Mouse (Mus musculus): ENCODE results near the gene Bpi. TPM values are rescaled to one million over a fixed set of nuclear protein-coding genes. Genes with fewer than 3 reads are reported as not detected.

The Bpi gene
- polyA plus RNA-seq, 1 experiment from 2014 or later: not detected

DNA sequence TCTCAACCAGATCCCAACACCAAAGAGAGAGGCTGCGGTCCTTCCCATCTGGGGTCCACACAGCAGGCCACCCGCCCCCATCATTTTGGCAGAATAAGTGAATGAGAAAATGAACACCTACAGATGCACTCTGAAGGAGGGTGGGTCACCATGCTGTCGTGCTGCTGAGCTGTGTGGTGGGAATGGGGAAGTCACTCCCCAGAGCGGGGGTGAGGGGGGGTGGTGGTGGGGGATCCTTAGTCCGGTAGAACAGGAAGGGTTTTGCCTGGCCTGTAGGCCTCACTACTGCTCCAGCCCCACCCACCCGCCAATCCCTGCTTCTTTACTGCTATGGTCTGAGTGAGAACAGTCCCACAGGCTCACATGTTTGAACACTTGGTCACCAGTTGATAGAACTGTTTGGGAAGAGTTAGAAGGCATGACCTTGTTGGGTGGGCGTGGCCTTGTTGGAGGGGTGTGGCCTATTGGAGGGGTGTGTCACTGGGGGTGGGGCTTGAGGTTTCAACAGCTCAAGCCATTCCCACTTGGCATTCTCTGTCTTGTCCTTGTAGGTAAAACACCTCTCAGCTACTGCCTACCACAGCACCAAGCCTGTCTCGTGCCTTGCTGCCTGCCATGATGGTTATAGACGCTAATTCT lies 36.3 kb upstream of the Bpi start:
- Histone ChIP-seq H3K27me3 (ENCODE audit: control insufficient read depth, insufficient read depth, low read length) (no peaks in the 10 kb centered on the region), H3K4me2 (ENCODE audit: low read depth, low read length, severe bottlenecking) (no peak overlapping the region), H3K36me3 (ENCODE audit: control insufficient read depth, insufficient read depth, low read length) (no peaks in the 10 kb centered on the region), H3K27ac (ENCODE audit: low read depth, low read length) (no peak overlapping the region), H3K4me1 (replicated peaks; ENCODE audit: control insufficient read depth, insufficient read depth, low read length) (no peaks in the 10 kb centered on the region), H3K9ac (ENCODE audit: low read length) (no peak overlapping the region), H3K9me3 (ENCODE audit: control insufficient read depth, low read length) (no peaks in the 10 kb centered on the region), H3K4me3 (ENCODE audit: low read depth, low read length) (no peak overlapping the region)
- 86% methylated on average over 9 of the region's 9 CpGs for WGBS
- no peak for ATAC-seq (replicated peaks; ENCODE audit: low FRiP score)
- no peak for DNase-seq (ENCODE audit: low spot score)

GRCm38 (mm10) chr2:158222664-158223063 lies 35.2 kb upstream of the Bpi start:
- no peak for ATAC-seq (replicated peaks; ENCODE audit: low FRiP score)

DNA sequence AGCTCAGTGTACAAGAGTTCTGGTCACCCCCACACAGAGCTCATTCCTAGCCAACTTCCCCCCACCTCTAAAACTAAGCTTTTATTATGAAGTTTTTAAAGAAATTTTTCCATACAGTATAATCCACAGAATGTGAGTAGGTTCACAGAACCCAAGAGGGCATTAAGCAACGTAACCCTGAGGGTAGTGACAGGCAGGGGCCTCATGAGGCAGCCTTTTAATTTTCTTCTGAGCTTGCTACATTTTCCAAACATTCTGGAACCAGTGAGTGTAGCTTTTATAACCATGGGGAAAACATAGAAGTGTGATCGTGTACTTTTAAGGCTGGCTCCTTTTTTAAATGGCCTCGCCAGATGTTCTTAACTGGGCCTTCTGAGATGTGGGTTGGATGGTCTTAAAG lies 34.4 kb upstream of the Bpi start:
- ATAC-seq (replicated peaks; ENCODE audit: low FRiP score) (no peak), DNase-seq (ENCODE audit: low spot score) (no peak)
- Histone ChIP-seq H3K4me3 (ENCODE audit: low read depth, low read length) (no peak overlapping the region), H3K27ac (ENCODE audit: low read depth, low read length) (no peak overlapping the region), H3K36me3 (ENCODE audit: control insufficient read depth, insufficient read depth, low read length) (no peaks in the 10 kb centered on the region), H3K4me2 (ENCODE audit: low read depth, low read length, severe bottlenecking) (no peak overlapping the region), H3K27me3 (ENCODE audit: control insufficient read depth, insufficient read depth, low read length) (no peaks in the 10 kb centered on the region), H3K9ac (ENCODE audit: low read length) (no peak overlapping the region), H3K4me1 (replicated peaks; ENCODE audit: control insufficient read depth, insufficient read depth, low read length) (no peaks in the 10 kb centered on the region), H3K9me3 (ENCODE audit: control insufficient read depth, low read length) (no peaks in the 10 kb centered on the region)
- 84% methylated on average over 3 of the region's 3 CpGs for WGBS

More at GRCm38 (mm10) chr2:158222664-158223063, 35.2 kb upstream of the Bpi start:
- Histone ChIP-seq H3K4me1 (replicated peaks; ENCODE audit: control insufficient read depth, insufficient read depth, low read length) (no peaks in the 10 kb centered on the region), H3K27ac (ENCODE audit: low read depth, low read length) (no peak overlapping the region), H3K4me3 (ENCODE audit: low read depth, low read length) (no peak overlapping the region), H3K9ac (ENCODE audit: low read length) (no peak overlapping the region), H3K4me2 (ENCODE audit: low read depth, low read length, severe bottlenecking) (no peak overlapping the region), H3K36me3 (ENCODE audit: control insufficient read depth, insufficient read depth, low read length) (no peaks in the 10 kb centered on the region), H3K27me3 (ENCODE audit: control insufficient read depth, insufficient read depth, low read length) (no peaks in the 10 kb centered on the region), H3K9me3 (ENCODE audit: control insufficient read depth, low read length) (no peaks in the 10 kb centered on the region)
- 84% methylated on average over 4 of the region's 4 CpGs for WGBS
- no peak for DNase-seq (ENCODE audit: low spot score)

- H3K36me3 ChIP-seq (ENCODE audit: control insufficient read depth, insufficient read depth, low read length): no peaks in the 10 kb centered on the region
- H3K4me3 ChIP-seq (ENCODE audit: low read depth, low read length): no peak overlapping the region
- ATAC-seq (replicated peaks; ENCODE audit: low FRiP score) (no peak), DNase-seq (ENCODE audit: low spot score) (no peak)
- no peak overlapping the region for H3K4me2 ChIP-seq (ENCODE audit: low read depth, low read length, severe bottlenecking)
- H3K27ac ChIP-seq (ENCODE audit: low read depth, low read length): no peak overlapping the region
- 83% methylated on average over 5 of the region's 5 CpGs for WGBS
- peaks cover 4% of the 10 kb centered on the region; the same call in 1 of the 2 replicates for H3K4me1 ChIP-seq (replicated peaks; ENCODE audit: control insufficient read depth, insufficient read depth, low read length)
- H3K9ac ChIP-seq (ENCODE audit: low read length): no peak overlapping the region
- H3K27me3 ChIP-seq (ENCODE audit: control insufficient read depth, insufficient read depth, low read length): no peaks in the 10 kb centered on the region
- no peaks in the 10 kb centered on the region for H3K9me3 ChIP-seq (ENCODE audit: control insufficient read depth, low read length)
Observed at GRCm38 (mm10) chr2:158225301-158225700, 32.6 kb upstream of the Bpi start.

DNA sequence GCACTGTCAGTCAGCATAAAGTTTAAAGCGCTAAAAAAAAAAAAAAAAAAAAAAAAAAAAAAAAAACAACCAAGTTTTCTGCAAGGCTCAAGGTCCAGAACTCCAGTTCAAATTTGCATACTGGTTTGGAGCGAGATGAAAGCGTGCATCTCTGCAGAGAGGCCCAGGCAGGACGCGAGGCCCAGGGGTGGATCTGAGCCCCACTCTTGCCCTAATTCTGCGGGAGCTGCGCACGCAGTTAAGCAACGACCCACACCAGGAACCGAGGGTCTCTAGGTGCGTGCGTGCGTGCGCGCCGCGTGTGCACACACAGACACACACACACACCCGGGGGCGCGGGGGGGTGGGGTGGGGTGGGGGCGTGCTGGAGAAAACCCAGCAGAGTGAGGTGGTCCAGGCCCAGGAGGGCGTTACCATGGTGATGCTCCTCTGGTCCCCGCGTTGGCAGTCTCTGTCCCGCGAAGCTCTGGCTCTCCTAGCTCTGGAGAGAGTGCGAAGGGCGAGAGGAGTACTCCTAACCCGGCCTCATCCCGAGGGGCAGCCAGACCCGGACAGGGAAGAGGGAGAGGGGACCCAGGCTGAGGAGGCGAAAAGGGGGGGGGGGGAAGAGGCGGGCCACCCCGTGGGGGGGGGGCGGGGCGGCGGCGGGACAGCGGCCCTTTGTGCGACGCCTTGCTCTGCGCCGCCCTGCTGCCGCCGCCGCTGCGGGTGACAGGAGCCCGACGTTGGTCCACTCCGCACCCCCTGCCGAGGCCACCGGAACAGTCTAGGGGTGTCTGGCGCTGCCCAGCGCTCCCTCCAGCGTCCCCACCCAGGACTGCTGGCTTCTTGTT lies 29.0 kb upstream of the Bpi start, which contains the start of gene D630003M21Rik:
TSS of gene D630003M21Rik (minus strand) at position 553 of the 833 bp plus-strand sequence.
- Histone ChIP-seq H3K9ac (ENCODE audit: low read length) (peak within 1 kb of the TSS; percentile 61), H3K4me3 (ENCODE audit: low read depth, low read length) (peak within 1 kb of the TSS; percentile 37), H3K9me3 (ENCODE audit: control insufficient read depth, low read length) (no peaks in the 10 kb centered on the region), H3K27ac (ENCODE audit: low read depth, low read length) (no peak within 1 kb of the TSS), H3K4me1 (replicated peaks; ENCODE audit: control insufficient read depth, insufficient read depth, low read length) (peaks cover 4% of the 10 kb centered on the region; the same call in 1 of the 2 replicates), H3K36me3 (ENCODE audit: control insufficient read depth, insufficient read depth, low read length) (no peaks in the 10 kb centered on the region), H3K4me2 (ENCODE audit: low read depth, low read length, severe bottlenecking) (peak within 1 kb of the TSS; percentile 82), H3K27me3 (ENCODE audit: control insufficient read depth, insufficient read depth, low read length) (no peaks in the 10 kb centered on the region)
- under 1% methylated on average over 45 of the region's 55 CpGs for WGBS
- ATAC-seq (replicated peaks; ENCODE audit: low FRiP score) (peak; percentile 90), DNase-seq (ENCODE audit: low spot score) (peak; percentile 81)

- no peak overlapping the region for H3K27ac ChIP-seq (ENCODE audit: low read depth, low read length)
- 0 out of 2 replicates have a peak, but pooled peaks have one; percentile 4 for ATAC-seq (replicated peaks; ENCODE audit: low FRiP score)
- WGBS: 22% methylated on average over 7 of the region's 7 CpGs
- H3K9ac ChIP-seq (ENCODE audit: low read length): peak overlapping the region; percentile 61
- H3K4me3 ChIP-seq (ENCODE audit: low read depth, low read length): peak overlapping the region; percentile 37
- H3K4me2 ChIP-seq (ENCODE audit: low read depth, low read length, severe bottlenecking): peak overlapping the region; percentile 82
- no peaks in the 10 kb centered on the region for H3K27me3 ChIP-seq (ENCODE audit: control insufficient read depth, insufficient read depth, low read length)
- no peak for DNase-seq (ENCODE audit: low spot score)
- no peaks in the 10 kb centered on the region for H3K36me3 ChIP-seq (ENCODE audit: control insufficient read depth, insufficient read depth, low read length)
- no peaks in the 10 kb centered on the region for H3K9me3 ChIP-seq (ENCODE audit: control insufficient read depth, low read length)
- peaks cover 4% of the 10 kb centered on the region; the same call in 1 of the 2 replicates for H3K4me1 ChIP-seq (replicated peaks; ENCODE audit: control insufficient read depth, insufficient read depth, low read length)
Observed at GRCm38 (mm10) chr2:158229503-158229892, 28.4 kb upstream of the Bpi start.

DNA sequence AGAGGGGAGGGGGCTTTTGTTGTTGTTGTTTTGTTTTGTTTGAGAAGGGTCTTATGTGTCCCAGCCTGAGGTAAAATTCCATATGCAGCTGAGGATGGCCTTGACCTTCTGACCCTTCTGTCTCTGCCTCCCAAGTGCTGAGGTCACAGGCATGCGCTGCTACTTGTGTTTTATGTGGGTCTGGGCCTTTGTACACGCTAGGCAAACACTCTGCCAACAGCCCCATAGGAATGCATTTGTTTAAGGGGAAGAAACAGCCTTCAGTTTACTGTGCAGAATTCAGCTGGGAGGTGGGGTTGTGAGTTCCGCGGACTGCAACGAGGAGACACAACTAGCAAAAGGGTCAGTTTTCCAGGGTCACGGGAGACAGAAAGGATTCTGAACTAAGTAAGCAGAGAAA lies 27.3 kb upstream of the Bpi start:
- H3K27me3 ChIP-seq (ENCODE audit: control insufficient read depth, insufficient read depth, low read length): no peaks in the 10 kb centered on the region
- no peaks in the 10 kb centered on the region for H3K36me3 ChIP-seq (ENCODE audit: control insufficient read depth, insufficient read depth, low read length)
- H3K9me3 ChIP-seq (ENCODE audit: control insufficient read depth, low read length): no peaks in the 10 kb centered on the region
- H3K4me2 ChIP-seq (ENCODE audit: low read depth, low read length, severe bottlenecking): no peak overlapping the region
- H3K4me3 ChIP-seq (ENCODE audit: low read depth, low read length): no peak overlapping the region
- H3K9ac ChIP-seq (ENCODE audit: low read length): no peak overlapping the region
- no peak for DNase-seq (ENCODE audit: low spot score)
- ATAC-seq (replicated peaks; ENCODE audit: low FRiP score): no peak
- 28% methylated on average over 6 of the region's 6 CpGs for WGBS
- no peak overlapping the region for H3K27ac ChIP-seq (ENCODE audit: low read depth, low read length)
- H3K4me1 ChIP-seq (replicated peaks; ENCODE audit: control insufficient read depth, insufficient read depth, low read length): peaks cover 4% of the 10 kb centered on the region; the same call in 1 of the 2 replicates

- no peak overlapping the region for H3K9ac ChIP-seq (ENCODE audit: low read length)
- DNase-seq (ENCODE audit: low spot score): no peak
- no peak overlapping the region for H3K27ac ChIP-seq (ENCODE audit: low read depth, low read length)
- H3K9me3 ChIP-seq (ENCODE audit: control insufficient read depth, low read length): no peaks in the 10 kb centered on the region
- no peak overlapping the region for H3K4me2 ChIP-seq (ENCODE audit: low read depth, low read length, severe bottlenecking)
- no peaks in the 10 kb centered on the region for H3K36me3 ChIP-seq (ENCODE audit: control insufficient read depth, insufficient read depth, low read length)
- no peaks in the 10 kb centered on the region for H3K27me3 ChIP-seq (ENCODE audit: control insufficient read depth, insufficient read depth, low read length)
- no peak for ATAC-seq (replicated peaks; ENCODE audit: low FRiP score)
- no peak overlapping the region for H3K4me3 ChIP-seq (ENCODE audit: low read depth, low read length)
- 30% methylated on average over 5 of the region's 5 CpGs for WGBS
- peaks cover 4% of the 10 kb centered on the region; the same call in 1 of the 2 replicates for H3K4me1 ChIP-seq (replicated peaks; ENCODE audit: control insufficient read depth, insufficient read depth, low read length)
Observed at GRCm38 (mm10) chr2:158231071-158231470, 26.8 kb upstream of the Bpi start.
